Mouse (Mus musculus): ENCODE results near the gene Mtmr10. TPM values are rescaled to one million over a fixed set of nuclear protein-coding genes. Genes with fewer than 3 reads are reported as not detected.

Mtmr10 gene
- polyA plus RNA-seq (2012; rRNA removed), result 6.0 and 7.0 TPM in 2 replicates

DNA sequence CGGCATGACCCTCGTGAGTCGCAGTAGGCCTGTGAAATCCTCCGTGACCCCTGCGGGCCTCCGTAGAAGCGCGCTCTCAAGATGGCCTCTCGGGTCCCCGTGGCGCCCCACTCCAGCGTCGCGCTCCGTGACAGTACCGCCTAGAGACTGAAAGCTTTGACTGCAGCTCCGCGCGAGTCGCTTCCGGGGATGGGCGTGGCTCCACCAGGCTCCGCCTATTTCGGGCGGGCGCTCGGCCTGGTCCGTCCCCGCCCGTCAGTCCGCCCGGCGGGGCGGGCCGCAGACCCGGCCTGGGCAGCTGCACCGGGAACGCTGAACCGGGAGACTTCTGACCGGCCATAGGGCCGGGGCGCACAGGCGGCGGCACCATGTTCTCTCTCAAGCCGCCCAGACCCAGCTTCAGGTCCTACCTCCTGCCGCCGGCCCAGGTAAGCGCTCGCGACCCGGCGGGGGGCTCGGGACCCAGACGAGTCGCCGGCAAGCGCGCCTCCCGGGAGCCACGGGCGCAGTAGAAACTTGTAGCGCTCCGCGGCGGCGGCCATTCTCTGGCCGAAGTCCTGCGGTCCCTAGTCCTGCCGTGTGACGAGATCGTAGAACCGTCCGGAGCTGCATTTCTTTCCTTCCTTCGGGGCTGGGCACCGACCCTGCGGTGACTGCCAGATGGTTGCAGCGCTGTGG, at the start of gene Mtmr10:
Mtmr10 (plus strand) TSS at position 240 of the 678 bp plus-strand sequence.

DNA sequence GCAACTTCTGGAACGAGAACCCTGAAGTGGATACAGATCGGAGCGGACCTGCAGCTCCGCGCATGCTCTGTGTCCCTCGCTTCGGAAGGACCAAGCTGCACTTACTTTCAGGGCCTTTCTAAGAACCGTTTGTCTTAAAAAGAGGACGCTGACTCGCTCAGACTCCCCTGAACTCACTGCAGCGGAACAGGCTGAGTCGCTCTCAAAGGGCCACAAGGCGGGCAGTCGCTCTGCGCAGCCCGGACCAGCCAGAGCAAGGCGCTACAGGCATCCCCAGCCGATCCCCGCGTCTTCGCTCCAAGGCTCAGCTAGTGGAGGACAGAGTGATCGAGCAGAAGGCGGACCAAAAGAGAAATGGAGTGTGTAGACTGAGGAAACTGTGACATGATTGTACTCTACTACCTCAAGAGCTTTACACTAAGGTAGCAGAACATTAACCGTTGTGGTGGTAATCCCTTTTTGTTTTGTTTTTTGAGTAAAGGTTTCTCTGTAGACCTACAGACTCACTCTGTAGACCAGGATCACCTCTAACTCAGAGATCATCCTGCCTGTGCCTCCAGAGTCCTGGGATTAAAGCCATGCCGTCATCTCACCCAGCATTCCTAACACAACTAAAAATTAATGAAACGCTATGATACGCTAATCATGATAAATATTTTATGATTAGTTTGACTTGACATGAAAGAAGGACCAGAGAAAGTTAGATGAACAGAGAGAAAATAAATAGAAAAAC, 86.5 kb downstream of the Mtmr10 start, which contains the start of gene Fan1:
Fan1 (minus strand) TSS at position 266 of the 733 bp plus-strand sequence.

Other genes with a start within 250 kb of the Mtmr10 start
- 0.10 and 0.19 TPM in 2 replicates for gene Trpm1, start 133.8 kb upstream of the Mtmr10 start, polyA plus RNA-seq (2012; rRNA removed)
- gene Fan1, start 86.4 kb downstream of the Mtmr10 start, polyA plus RNA-seq (2012; rRNA removed), result 3.4 TPM in 2 replicates
- gene Mphosph10, start 104.6 kb downstream of the Mtmr10 start, polyA plus RNA-seq (2012; rRNA removed), result 12.3 and 14.0 TPM in 2 replicates
- gene Mcee, start 105.0 kb downstream of the Mtmr10 start, polyA plus RNA-seq (2012; rRNA removed), result 26.9 and 32.5 TPM in 2 replicates
- gene Apba2, start 214.1 kb downstream of the Mtmr10 start, polyA plus RNA-seq (2012; rRNA removed), result 172 and 173 TPM in 2 replicates

All from central nervous system, embryonic 18 days (tissue).